Mouse (Mus musculus) C2C12 (cell line): ENCODE measurements around the gene Tnni3k. TPM values are rescaled to one million over a fixed set of nuclear protein-coding genes. Genes with fewer than 3 reads are reported as not detected.

Source experiments
- H3K27me3 ChIP-seq: one replicate; pipeline ENCODE4 v1.6.1; 2011; ENCODE audit not compliant: control insufficient read depth, insufficient read depth, insufficient read length
- H3K36me3 ChIP-seq: one replicate; pipeline ENCODE4 v1.6.1; 2011; ENCODE audit not compliant: control insufficient read depth, insufficient read depth
- H3K4me3 ChIP-seq: one replicate; pipeline ENCODE4 v1.5.1; 2011; ENCODE audit warnings: mild to moderate bottlenecking, control low read depth; ENCODE audit not compliant: poor library complexity, insufficient read depth, severe bottlenecking
- H3K79me2 ChIP-seq: one replicate; pipeline ENCODE4 v1.6.1; 2011; ENCODE audit not compliant: control insufficient read depth, insufficient read depth
- H3K79me3 ChIP-seq: one replicate; pipeline ENCODE4 v1.6.1; 2011; ENCODE audit warnings: low read depth, control low read depth
- H3ac ChIP-seq: one replicate; pipeline ENCODE3; 2011; ENCODE audit warnings: low read depth; ENCODE audit not compliant: control insufficient read depth, insufficient read length
- CEBPB ChIP-seq: IDR thresholded peaks from one replicate; pipeline ENCODE4 v1.6.1; 2011; ENCODE audit warnings: low read depth, mild to moderate bottlenecking, control low read depth, moderate library complexity
- CTCF ChIP-seq: IDR thresholded peaks from one replicate; pipeline ENCODE4 v1.5.1; 2011; ENCODE audit not compliant: control insufficient read depth, insufficient read depth, insufficient read length
- FOSL1 ChIP-seq: IDR thresholded peaks from one replicate; pipeline ENCODE4 v1.8.0; 2011; ENCODE audit warnings: mild to moderate bottlenecking, low read length; ENCODE audit not compliant: poor library complexity, insufficient read depth, severe bottlenecking
- MAX ChIP-seq: IDR thresholded peaks from one replicate; pipeline ENCODE4 v1.6.1; 2011; ENCODE audit warnings: mild to moderate bottlenecking, control low read depth
- MYOD1 ChIP-seq: IDR thresholded peaks from one replicate; pipeline ENCODE4 v1.6.1; 2011; ENCODE audit warnings: low read depth; ENCODE audit not compliant: control insufficient read depth, insufficient read length
- MYOG ChIP-seq: IDR thresholded peaks from one replicate; pipeline ENCODE4 v1.6.1; 2011; ENCODE audit not compliant: control insufficient read depth, insufficient read length; ENCODE audit errors: extremely low read depth
- USF1 ChIP-seq: IDR thresholded peaks from one replicate; pipeline ENCODE4 v1.6.1; 2011; ENCODE audit warnings: low read depth, mild to moderate bottlenecking, control low read depth, moderate library complexity
- polyA plus RNA-seq: library from polyadenylated mRNA; unstranded; fragments of >200 nt; fragmentation: generic; extraction: Trizol; gene quantifications from one replicate; pipeline ENCODE4 v1.2.1, GENCODE M21; 2012; ENCODE audit warnings: missing spikeins

The Tnni3k gene
- polyA plus RNA-seq, 1 experiment, result 0.30 TPM

- H3K36me3 ChIP-seq, result no peaks in the 10 kb centered on the region
- H3K79me2 ChIP-seq, result no peaks in the 10 kb centered on the region
- no peaks in the 10 kb centered on the region for H3K79me3 ChIP-seq
- H3K27me3 ChIP-seq, result no peaks in the 10 kb centered on the region
- no peak overlapping the region for H3K4me3 ChIP-seq
- no peak overlapping the region for H3ac ChIP-seq
- no peak for TF ChIP-seq FOSL1
- TF ChIP-seq CTCF, result no peak
- TF ChIP-seq MYOG, result no peak
- TF ChIP-seq USF1, result no peak
- no peak for TF ChIP-seq CEBPB
- no peak for TF ChIP-seq MYOD1
- no peak for TF ChIP-seq MAX
Measured at GRCm38 (mm10) chr3:154971626-154972025, 83.6 kb downstream of the Tnni3k start.

GRCm38 (mm10) chr3:154970981-154971380, 84.2 kb downstream of the Tnni3k start:
- Histone ChIP-seq H3K36me3 (no peaks in the 10 kb centered on the region), H3K4me3 (no peak overlapping the region), H3ac (no peak overlapping the region), H3K79me2 (no peaks in the 10 kb centered on the region), H3K79me3 (no peaks in the 10 kb centered on the region), H3K27me3 (no peaks in the 10 kb centered on the region)
- TF ChIP-seq CTCF, result no peak
- TF ChIP-seq MYOD1, result no peak
- no peak for TF ChIP-seq MAX
- TF ChIP-seq CEBPB, result no peak
- no peak for TF ChIP-seq MYOG
- no peak for TF ChIP-seq USF1
- no peak for TF ChIP-seq FOSL1

GRCm38 (mm10) chr3:154961284-154961683, 93.9 kb downstream of the Tnni3k start:
- Histone ChIP-seq H3K4me3 (no peak overlapping the region), H3K27me3 (no peaks in the 10 kb centered on the region), H3K79me3 (no peaks in the 10 kb centered on the region), H3K79me2 (no peaks in the 10 kb centered on the region), H3ac (no peak overlapping the region), H3K36me3 (no peaks in the 10 kb centered on the region)
- TF ChIP-seq MYOD1 (no peak), MYOG (no peak), CTCF (no peak), FOSL1 (no peak), MAX (no peak), USF1 (no peak)

DNA sequence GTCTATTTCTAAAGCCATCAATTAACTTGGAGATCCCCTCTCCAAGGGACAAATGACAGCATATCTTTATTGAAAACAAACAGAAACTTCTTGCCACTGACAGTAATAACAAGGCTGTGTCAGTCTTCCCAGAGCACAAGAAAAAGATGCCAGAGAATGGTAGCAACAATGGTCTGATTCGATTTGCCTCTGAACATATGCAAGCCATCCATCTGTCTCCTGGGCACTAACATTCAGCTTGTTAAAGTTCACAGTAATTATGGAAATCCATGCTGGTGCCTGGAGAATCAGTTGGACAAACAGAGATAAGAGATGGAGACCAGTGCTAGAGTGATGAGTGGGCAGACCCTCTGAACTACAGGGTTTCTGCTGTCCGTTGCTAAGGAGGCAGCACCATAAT, 102.1 kb downstream of the Tnni3k start:
- no peak for TF ChIP-seq USF1
- no peak for TF ChIP-seq MAX
- TF ChIP-seq MYOD1, result no peak
- TF ChIP-seq CEBPB, result no peak

GRCm38 (mm10) chr3:154949551-154949950, 105.7 kb downstream of the Tnni3k start:
- Histone ChIP-seq H3K36me3 (no peaks in the 10 kb centered on the region), H3ac (no peak overlapping the region), H3K79me3 (no peaks in the 10 kb centered on the region), H3K79me2 (no peaks in the 10 kb centered on the region), H3K27me3 (no peaks in the 10 kb centered on the region), H3K4me3 (no peak overlapping the region)
- no peak for TF ChIP-seq FOSL1

More for the DNA sequence above, 102.1 kb downstream of the Tnni3k start:
- Histone ChIP-seq H3K79me2 (no peaks in the 10 kb centered on the region), H3K36me3 (no peaks in the 10 kb centered on the region), H3K4me3 (no peak overlapping the region), H3ac (no peak overlapping the region), H3K79me3 (no peaks in the 10 kb centered on the region), H3K27me3 (no peaks in the 10 kb centered on the region)

GRCm38 (mm10) chr3:154945688-154946161, 109.5 kb downstream of the Tnni3k start:
- no peak overlapping the region for H3K4me3 ChIP-seq
- TF ChIP-seq USF1 (no peak), FOSL1 (no peak), CTCF (no peak), MYOD1 (no peak), CEBPB (no peak), MAX (no peak), MYOG (no peak)

More at GRCm38 (mm10) chr3:154945688-154946161, 109.5 kb downstream of the Tnni3k start:
- Histone ChIP-seq H3K36me3 (no peaks in the 10 kb centered on the region), H3ac (no peak overlapping the region), H3K79me3 (no peaks in the 10 kb centered on the region), H3K79me2 (no peaks in the 10 kb centered on the region), H3K27me3 (no peaks in the 10 kb centered on the region)
